Mouse (Mus musculus) stomach, embryonic 14.5 days (tissue): ENCODE data around the gene Sec22a. TPM values are rescaled to one million over a fixed set of nuclear protein-coding genes. Genes with fewer than 3 reads are reported as not detected.

Experiments
- polyA plus RNA-seq: library from polyadenylated mRNA; unstranded; fragments of >200 nt; fragmentation: Nextera tagmentation; extraction: Ambion mirVana; gene quantifications from 2 replicates; pipeline ENCODE4 v1.2.1, GENCODE M21; 2014

The Sec22a gene
- polyA plus RNA-seq, 1 experiment from 2014 or later, result 56.8 TPM

Other genes starting within 250 kb of the Sec22a start
- gene Adcy5, start 209.0 kb downstream of the Sec22a start, polyA plus RNA-seq, result 4.7 and 4.8 TPM in 2 replicates
- 20.4 and 23.5 TPM in 2 replicates for gene Pdia5, start 127.0 kb upstream of the Sec22a start, polyA plus RNA-seq
- gene Sema5b, start 177.2 kb upstream of the Sec22a start, polyA plus RNA-seq, result 5.2 and 6.1 TPM in 2 replicates